Mouse (Mus musculus): ENCODE measurements around the gene Flt1. TPM values are rescaled to one million over a fixed set of nuclear protein-coding genes. Genes with fewer than 3 reads are reported as not detected.

The Flt1 gene
- total RNA-seq, 2 experiments from 2014 or later, result 26.3 to 28.2 TPM

DNA sequence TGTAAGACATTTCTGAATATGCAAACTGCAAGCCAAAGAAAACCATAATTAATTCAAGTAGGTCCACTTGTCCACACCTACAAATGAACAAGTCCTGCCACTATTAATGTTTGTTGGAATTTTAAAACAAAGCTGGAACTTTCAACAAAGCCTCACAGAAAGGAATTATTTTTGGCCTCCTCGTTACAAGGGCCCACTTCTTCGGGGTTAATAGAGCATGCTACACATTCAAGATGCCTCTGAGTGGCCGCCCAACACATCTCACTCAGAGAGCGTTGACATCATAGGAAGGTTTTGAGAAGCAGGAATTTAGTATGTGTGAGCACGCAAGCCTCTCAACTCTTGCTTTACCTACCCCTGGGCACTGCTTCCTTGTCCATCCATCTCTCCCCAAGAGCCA is 50.0 kb downstream of the Flt1 start:
- no peak for DNase-seq
- intact Hi-C loops (cut with DNase I), result no loop called here

DNA sequence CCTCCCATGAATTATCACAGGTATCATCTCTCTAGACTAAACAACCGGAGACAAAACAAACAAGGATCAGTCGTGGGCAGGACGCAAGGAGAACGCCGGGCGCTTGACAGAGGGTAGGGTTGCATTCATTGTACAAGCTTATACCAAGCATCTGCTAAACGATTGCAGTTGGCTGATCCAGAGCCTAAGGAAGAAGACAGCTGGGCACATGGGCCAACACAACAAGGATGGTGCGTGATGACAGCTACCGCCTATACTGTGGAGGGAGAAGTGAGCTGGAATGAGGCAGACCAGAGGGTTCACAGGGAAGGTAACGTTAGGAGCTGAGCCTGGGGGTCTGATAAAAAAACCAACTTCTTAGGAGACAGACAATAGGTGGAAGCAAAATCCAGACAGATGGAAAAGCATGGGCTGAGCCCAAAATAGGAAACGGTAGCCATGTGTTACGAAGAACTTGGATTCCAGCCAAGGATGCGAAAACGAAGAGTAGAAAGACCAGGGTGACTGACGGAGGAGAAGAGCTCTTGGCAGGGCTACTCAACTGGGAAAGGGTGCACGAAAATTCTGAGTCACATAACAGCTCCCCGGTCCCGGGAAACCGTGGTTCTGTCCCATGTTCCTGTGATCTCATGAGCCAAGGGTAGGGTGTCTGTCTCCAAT is 53.9 kb downstream of the Flt1 start:
- no peak for DNase-seq

GRCm38 (mm10) chr5:147668637-147669344 is 57.0 kb downstream of the Flt1 start:
- no peak for DNase-seq
- intact Hi-C loops (cut with DNase I), result no loop called here

More for the DNA sequence above, 53.9 kb downstream of the Flt1 start:
- intact Hi-C loops (cut with DNase I), result no loop called here

GRCm38 (mm10) chr5:147665946-147666345 is 59.9 kb downstream of the Flt1 start:
- intact Hi-C loops (cut with DNase I), result no loop called here
- no peak for DNase-seq

DNA sequence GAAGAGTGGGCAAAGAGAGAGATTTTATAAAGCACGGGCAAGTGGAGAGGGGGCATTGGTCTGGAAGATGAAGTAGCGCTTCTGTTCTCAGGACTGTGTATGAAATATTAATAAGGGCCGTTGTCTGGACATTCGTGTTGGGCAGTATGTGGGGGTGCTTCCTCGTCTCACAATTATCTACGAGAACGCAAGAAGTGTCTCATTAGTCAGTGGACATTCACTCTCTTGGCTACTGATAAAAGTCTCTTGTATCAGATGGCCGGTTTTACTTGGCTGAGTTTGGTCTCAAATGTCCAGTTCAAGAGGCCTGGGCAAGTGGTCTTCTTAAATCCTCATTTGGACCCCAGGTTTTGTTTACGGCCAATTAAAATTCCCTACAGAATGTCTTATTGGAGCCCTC is 60.4 kb downstream of the Flt1 start:
- intact Hi-C loops (cut with DNase I), result no loop called here

DNA sequence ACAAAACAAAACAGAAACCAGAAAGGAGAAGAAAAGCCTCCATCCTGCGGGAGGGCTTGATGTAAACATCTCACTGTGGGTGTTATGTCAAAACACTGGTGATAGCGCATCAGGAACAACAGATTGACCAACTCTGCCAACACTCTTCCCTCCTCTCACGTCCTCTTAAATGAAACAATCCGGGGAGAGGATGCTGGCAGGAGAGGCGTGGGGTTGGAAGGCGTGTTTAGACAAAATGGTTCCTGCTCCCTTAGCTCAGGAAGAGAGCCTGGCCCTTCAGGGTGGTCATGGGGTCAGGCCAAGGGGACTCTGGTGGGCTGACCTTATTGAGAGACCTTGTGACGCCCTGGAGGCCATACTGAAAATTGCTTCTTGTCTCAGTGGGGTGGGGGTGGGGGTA is 65.9 kb downstream of the Flt1 start:
- intact Hi-C loops (cut with DNase I), result no loop called here
- DNase-seq, result no peak

More for the DNA sequence above, 60.4 kb downstream of the Flt1 start:
- no peak for DNase-seq

GRCm38 (mm10) chr5:147657882-147658855 is 67.6 kb downstream of the Flt1 start:
- DNase-seq, result peak in 1 of 2 experiments; percentile 10
- intact Hi-C loops (cut with DNase I), result no loop called here

GRCm38 (mm10) chr5:147655761-147656160 is 70.0 kb downstream of the Flt1 start:
- no peak for DNase-seq
- intact Hi-C loops (cut with DNase I), result no loop called here

DNA sequence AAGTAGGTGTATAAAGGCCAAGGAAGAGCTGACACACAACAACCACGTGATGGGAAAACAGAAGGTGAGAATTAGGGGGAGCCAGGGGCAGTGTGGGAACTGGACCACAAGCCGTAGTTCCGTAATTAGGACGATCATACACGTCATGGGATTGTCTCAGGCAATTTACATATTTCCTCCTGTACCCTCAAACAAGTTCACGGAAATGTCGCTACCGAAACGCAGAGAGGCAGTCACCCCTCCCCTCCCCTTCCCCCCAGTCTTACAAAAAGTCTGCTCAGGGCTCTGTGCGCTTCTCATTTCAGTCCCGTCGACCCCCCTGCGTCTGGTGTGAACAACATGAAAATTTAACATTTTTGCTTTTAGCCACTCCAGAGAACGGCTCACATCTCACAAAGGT is 74.6 kb downstream of the Flt1 start:
- intact Hi-C loops (cut with DNase I), result no loop called here
- no peak for DNase-seq

DNA sequence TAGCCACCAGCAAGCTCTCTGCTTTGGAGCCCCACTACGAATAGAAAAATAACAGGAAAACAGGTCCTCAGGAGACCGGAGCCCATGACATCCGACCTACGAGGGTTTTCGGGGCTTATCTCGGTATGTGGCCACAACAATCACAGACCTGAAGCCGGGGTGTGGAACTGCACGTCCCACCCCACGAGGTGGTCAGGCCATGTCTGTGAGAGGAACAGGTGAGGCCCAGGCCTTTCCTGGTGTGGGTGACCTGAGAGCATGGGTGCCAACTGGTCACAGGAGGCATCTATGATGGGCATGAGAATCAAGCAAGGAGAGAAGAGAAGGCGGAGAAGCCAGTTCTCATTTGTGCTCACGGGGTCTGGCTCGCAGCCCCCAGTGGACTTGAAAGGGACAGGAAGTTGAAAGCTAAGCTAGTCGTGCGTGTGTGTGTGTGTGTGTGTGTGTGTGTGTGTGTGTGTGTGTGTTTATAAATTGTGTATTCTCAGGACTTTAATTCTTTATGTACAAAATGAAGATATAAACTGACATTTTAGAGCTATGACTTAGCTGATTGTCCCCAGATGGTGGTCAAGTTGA is 79.4 kb downstream of the Flt1 start:
- DNase-seq, result no peak
- intact Hi-C loops (cut with DNase I), result no loop called here

- DNase-seq, result peak; percentile 60 to 66
- intact Hi-C loops (cut with DNase I), result no loop called here
Observed at GRCm38 (mm10) chr5:147645001-147645645, 80.7 kb downstream of the Flt1 start.

GRCm38 (mm10) chr5:147641452-147641851 is 84.4 kb downstream of the Flt1 start:
- intact Hi-C loops (cut with DNase I), result no loop called here
- DNase-seq, result no peak

DNA sequence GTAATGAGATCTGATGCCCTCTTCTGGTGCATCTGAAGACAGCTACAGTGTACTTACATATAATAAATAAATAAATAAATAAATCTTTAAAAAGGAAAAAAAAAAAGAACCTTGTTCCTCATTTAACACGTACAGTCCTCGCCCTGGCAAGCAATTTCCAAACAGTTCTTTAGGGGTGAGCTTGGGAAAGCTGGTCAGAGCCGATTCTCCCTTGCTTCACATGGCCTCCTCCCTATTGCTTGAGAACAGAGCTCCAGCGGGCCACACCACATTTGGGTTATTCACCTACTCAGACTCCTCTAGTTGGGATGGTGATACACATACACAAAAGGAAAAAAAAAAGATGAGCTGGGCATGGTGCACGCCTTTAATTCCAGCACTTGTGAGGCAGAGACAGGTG is 85.9 kb downstream of the Flt1 start:
- intact Hi-C loops (cut with DNase I), result no loop called here

GRCm38 (mm10) chr5:147636676-147637075 is 89.1 kb downstream of the Flt1 start:
- intact Hi-C loops (cut with DNase I), result no loop called here
- no peak for DNase-seq

More for the DNA sequence above, 85.9 kb downstream of the Flt1 start:
- no peak for DNase-seq

DNA sequence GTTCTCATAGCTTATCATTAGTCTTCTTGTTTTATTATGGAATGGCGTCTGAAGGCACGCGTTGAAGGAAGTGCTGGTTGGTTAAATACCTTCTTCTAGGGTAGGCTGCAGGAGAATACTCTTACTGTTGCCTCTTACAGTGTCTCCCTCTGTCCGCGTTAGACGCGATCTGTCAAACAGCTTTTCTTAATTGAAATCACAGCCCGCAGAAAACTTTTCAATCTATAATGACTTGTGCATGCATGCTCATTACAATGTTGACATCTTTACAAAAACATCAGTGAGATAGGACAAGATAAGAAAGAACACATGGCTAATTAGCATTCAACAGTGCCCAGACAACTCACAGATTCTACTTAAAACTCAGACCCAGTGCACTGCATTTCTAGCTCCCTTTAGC is 89.9 kb downstream of the Flt1 start:
- DNase-seq, result no peak
- intact Hi-C loops (cut with DNase I), result no loop called here

DNA sequence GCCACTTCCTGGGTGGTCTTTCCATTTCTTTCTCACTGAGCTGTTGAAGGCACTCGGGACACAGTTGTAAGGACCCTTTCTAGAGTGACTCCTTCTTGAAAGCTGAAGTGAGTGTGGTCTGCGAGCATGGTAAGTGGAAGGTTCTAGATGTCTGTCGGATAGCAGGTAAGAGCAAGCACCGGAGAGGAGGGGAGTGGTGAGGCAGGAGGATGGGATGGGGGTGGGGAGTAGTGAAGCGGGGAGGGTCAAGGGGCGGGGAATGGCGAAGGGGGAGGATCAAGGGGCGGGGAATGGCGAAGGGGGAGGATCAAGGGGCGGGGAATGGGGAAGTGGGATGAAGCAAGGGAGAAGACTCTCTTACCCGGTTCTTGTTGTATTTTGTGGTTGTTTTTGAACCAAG is 91.8 kb downstream of the Flt1 start:
- intact Hi-C loops (cut with DNase I), result no loop called here

GRCm38 (mm10) chr5:147632716-147633115 is 93.1 kb downstream of the Flt1 start:
- no peak for DNase-seq
- intact Hi-C loops (cut with DNase I), result no loop called here

More for the DNA sequence above, 91.8 kb downstream of the Flt1 start:
- DNase-seq, result no peak

DNA sequence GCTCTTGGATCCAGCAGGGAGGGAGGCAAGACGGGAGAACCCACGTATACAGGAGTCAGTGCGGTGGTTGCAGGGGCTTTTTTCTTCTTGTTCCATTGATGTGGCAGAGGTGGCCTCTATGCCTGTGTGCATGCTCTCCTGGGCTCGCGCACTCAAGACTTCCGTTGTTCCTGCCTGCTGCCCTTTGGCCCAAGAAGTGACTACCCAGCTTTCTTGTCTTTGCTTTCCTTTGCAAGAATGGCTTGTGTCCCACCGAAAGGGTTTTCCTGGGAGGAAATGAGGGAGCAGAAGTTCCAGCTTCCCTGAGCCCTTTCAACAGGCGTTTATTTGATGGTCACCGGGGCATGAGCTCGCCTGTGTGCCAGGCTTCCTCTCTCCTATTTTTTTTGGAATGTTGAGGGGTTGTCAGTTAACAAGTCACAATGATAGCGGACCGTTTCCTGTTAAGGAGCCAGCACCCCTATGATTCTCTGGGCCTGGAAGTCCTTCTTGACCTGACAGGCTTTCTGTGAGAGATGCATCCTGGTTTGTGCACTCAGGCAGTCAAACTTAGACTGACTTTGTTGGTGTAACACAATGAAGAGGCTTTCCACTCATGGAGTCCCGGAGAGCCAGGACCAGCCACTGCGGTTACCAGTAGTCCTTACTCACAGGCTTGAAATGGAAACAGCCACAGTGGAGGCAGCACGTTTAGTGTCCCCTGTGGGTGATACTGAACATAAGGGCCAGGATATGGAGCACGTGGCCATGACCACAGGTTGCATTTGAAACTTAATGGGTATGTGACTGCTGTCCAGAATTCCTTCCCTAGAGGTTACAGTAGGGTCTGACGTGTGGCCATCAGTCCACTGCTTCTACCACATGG is 95.2 kb downstream of the Flt1 start:
- DNase-seq, result no peak
- intact Hi-C loops (cut with DNase I), result no loop called here

DNA sequence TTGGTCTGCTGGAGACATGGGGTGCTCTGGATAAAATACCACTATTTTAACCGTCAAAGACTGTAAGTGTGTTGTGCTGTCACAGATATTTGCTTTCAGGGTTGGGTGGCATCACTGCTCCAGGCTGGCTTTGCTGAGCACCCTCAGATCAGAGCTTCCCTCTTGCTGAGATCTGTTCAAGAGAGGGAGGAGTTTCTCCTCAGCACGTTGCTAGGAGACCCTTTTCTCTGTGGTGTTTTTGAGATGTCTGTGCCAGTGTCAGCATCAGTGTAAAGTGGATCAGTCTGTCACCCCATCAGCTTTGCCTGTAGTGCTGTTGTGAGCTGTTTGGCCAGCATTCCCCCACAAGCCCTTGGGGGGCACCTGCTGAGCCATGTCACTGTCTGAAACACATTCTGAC is 98.9 kb downstream of the Flt1 start:
- intact Hi-C loops (cut with DNase I), result no loop called here
- no peak for DNase-seq

All from gastrocnemius, postnatal 36 days (tissue).